Mouse (Mus musculus) heart, adult 2 months (tissue): ENCODE measurements around the gene Shank1.

Experiments used
- CTCF ChIP-seq: fragments of 200-600 bp; IDR thresholded peaks from 2 replicates; pipeline ENCODE4 v1.8.1; 2022; ENCODE audit warnings: antibody characterized with exemption, mild to moderate bottlenecking, moderate library complexity
- EP300 ChIP-seq: fragments of 200-500 bp; IDR thresholded peaks from 2 replicates; pipeline ENCODE4 v1.6.1; 2011; ENCODE audit warnings: low read depth, low read length, control low read depth; ENCODE audit not compliant: insufficient read depth

DNA sequence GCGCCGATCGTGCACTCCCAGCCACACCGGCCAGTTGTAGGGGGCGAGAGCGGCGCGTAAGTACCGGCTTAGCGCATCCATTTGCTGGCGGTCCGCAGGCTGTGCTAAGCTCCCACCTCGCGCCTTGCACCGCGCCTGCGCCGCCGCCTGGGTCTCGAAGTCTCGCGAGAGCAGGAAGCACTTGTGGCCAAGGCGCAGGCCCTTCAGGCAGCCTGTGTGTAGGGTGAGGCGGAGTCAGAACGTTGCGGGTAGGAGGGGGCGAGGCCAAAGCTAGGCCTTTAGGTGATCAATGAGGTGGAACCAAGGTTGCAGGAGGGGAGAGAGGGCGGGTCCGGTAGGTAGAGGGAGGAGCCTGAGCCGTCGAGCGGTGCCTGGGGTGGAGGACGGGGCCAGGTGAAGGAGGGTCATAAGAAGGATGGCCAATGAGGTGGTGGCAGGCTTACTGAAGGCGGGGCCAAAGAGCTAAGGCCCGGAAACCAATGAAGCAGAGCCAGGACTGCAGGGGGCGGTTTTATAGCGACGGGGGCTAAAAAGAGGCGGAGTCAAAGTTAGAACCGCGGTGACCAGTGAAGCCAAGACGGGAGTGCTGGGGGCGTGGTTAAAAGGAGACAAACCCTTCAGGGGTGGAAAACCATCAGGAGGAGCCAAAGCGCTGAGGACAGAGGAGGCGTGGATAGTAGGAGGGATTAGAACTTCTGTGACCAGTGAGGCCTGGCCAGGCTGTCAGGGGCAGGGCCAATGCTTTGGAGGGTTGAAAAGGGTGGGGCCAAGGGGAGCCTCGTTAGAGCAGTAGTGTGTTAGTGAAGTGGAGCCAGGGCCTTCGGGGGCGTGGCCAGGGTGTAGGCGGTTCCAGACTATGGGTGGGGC lies 5.0 kb upstream of the Shank1 start:
- TF ChIP-seq EP300 (0 out of 2 replicates have a peak, but pooled peaks have one; percentile 35), CTCF (peak; percentile 28; the same call in 1 of the 2 replicates)
